Mouse (Mus musculus) thymus, adult 2 months (tissue): Measurements from ENCODE around the gene Ndufs6.

Source experiments
- CTCF ChIP-seq: fragments of 200-500 bp; IDR thresholded peaks from 2 replicates; pipeline ENCODE4 v1.5.1; 2012; ENCODE audit warnings: mild to moderate bottlenecking, control low read depth, low read length, moderate library complexity, borderline replicate concordance; ENCODE audit not compliant: control insufficient read depth, poor library complexity, insufficient read depth; ENCODE audit errors: extremely low read depth
- POLR2A ChIP-seq: fragments of 200-500 bp; IDR thresholded peaks from 2 replicates; pipeline ENCODE4 v1.6.1; 2012; ENCODE audit warnings: mild to moderate bottlenecking, low read length, control low read depth, moderate library complexity; ENCODE audit not compliant: control insufficient read depth, poor library complexity, insufficient read depth; ENCODE audit errors: extremely low read depth

DNA sequence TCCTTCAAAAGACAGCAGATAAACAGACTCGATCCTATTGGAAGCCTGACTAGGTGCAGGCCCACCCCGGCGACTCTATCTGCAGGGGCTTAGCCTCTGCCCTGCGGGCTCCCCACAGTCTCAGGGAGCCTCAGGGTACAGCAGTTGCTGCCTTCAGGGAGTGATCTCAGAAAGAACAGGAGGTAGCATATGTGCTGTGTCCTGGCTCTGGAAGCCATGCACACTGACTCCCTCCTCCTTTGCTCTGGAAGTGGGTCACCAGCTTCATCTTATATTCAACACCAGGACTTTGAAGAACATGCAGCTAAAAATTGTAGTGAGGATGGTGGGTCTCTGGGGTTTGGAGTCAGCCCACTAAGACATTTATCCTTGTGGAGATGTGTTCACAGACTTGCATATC, 45.0 kb upstream of the Ndufs6 start:
- no peak for TF ChIP-seq CTCF
- no peak for TF ChIP-seq POLR2A
